Mouse (Mus musculus) layer of hippocampus, postnatal 36 days (tissue): ENCODE results near the gene Hccs. TPM values are rescaled to one million over a fixed set of nuclear protein-coding genes. Genes with fewer than 3 reads are reported as not detected.
"Not testable (repeated sequence)": the region's sequence is repeated elsewhere in the genome, so short reads cannot be mapped to it uniquely, and the experiment has no call there.

Source experiments
- DNase-seq, 2 experiments: peaks; one replicate each; pipeline ENCODE4 v3.0.0; 2022
- total RNA-seq, 2 experiments: library from RNA; stranded (reverse); gene quantifications; 2 replicates each; pipeline ENCODE4 v1.2.3; 2021

Hccs gene
- 10 to 100 TPM; 21.5 to 23.0 TPM for total RNA-seq

- DNase-seq, result peak; percentile 83 to 86
Observed at GRCm38 (mm10) chrX:169319945-169320667, at the start of gene Hccs. Hccs (minus strand) TSS chrX:169320372.

- DNase-seq, result no peak
Observed at GRCm38 (mm10) chrX:169357146-169357772, 37.1 kb upstream of the Hccs start.

DNA sequence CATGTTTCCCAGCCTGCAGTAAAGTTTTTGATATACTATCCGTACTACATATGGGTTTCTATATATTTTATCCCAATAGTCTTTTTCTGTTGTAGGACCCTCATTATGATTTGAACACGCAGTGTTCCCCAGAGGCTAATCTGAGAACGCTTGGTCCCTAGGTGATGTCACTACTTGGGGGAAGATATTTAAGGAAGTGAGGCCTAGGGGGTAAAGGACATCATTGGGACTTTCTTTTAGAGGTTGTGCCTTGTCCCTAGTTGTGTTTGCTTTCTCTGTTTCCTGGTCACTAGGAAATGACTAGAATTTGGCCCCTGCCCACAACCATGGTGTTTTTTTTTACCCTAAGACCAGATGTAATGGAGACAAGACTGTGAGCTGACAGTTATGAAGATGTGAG lies 18.0 kb upstream of the Hccs start:
- DNase-seq, result no peak

GRCm38 (mm10) chrX:169337559-169337958 lies 17.4 kb upstream of the Hccs start:
- DNase-seq, result no peak

DNA sequence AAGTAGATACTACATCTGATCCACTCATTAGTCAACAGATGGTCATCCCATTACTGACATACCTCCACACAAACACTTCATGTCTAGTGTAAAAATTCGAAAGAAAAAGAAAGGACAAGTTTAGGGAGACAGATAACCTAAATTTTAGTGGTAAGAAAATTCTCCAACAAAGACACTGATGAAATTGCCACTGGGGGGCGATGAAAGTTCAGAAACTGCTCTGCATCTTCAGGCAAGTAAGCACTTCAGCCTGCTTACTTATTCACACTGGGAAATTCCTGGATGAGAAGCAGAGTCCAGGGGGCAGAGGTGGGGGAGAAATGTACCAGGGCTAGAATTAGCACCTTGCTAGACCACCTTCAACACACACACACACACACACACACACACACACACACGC lies 12.1 kb upstream of the Hccs start:
- DNase-seq, result peak; percentile 18 to 21

GRCm38 (mm10) chrX:169325929-169326595 lies 5.9 kb upstream of the Hccs start:
- DNase-seq, result no peak

DNA sequence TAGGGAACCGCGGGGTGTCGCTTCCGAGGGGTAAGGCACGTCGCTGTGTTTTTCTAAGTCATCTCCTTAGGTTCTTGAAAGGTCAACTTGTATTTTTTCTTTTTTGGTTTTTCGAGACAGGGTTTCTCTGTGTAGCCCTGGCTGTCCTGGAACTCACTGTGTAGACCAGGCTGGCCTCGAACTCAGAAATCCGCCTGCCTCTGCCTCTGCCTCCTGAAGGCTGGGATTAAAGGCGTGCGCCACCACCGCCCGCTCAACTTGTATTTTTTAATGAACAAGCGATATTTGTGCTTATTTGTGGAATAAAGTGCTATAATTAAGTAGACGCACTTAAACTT lies 465 bp upstream of the Hccs start:
- not testable (repeated sequence) for DNase-seq

DNA sequence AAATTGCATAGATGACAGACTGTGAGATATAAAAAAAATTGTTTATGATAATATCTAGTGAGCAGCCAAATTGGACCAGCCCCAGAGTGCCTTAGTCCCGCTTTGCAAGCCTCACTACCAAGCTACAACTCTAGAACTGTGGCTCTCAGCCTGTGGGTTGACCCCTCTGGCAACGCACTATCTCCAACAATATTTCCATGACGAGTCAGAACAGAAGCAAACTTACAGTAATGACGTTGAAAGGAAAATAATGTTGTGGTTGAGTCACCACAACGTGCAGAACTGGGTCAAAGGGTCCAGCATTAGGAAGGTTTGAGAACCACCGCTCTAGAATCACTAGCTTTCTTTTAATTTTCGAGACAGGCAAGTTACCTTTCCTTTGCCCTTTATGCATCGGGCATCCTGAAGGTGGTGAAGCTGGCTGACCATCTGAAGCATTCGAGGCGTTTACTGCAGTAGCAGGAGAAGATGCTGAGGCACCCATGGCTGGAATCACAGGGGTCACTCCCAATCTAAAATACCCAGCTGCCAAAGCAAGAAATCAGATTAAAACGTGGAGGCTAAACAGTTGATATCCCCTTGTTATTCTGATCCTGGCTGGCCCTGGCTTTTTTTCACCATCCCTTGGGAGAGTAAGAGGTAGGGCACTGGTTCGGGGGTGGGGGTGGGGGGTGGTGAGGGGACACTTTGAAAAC lies 959 bp downstream of the Hccs start:
- no peak for DNase-seq

GRCm38 (mm10) chrX:169308559-169308958 lies 11.6 kb downstream of the Hccs start:
- no peak for DNase-seq

- DNase-seq, result no peak
Observed at GRCm38 (mm10) chrX:169303945-169304344, 16.2 kb downstream of the Hccs start.

DNA sequence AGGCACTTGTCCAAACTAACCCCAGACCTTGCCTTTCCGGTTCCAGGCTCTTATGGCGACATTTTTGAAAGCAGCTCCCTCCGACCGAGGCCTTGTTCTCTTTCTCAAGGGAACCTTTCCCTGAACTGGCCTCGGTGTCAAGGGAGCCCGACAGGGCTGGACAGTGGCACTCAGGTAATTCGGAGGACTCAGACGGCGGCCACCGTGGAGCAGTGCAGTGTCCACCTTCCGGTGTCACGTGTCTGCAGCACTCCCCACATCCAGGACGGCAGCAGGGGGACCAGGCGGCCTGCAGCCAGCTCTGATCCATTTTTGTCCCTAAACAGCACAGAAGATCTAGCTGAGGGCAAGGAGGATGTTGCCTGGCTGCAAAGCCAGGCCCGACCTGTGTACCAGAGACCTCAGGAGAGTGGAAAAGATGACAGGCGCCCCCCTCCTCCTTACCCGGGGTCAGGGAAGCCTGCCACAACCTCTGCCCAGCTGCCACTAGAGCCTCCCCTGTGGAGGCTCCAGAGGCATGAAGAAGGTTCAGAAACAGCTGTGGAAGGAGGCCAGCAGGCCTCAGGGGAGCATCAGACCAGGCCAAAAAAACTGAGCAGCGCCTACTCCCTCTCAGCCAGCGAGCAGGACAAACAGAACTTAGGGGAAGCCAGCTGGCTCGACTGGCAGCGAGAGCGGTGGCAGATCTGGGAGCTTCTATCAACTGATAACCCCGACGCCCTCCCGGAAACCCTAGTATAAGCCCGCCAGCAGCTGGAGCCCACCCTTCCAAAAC lies 17.7 kb downstream of the Hccs start:
- DNase-seq, result no peak

DNA sequence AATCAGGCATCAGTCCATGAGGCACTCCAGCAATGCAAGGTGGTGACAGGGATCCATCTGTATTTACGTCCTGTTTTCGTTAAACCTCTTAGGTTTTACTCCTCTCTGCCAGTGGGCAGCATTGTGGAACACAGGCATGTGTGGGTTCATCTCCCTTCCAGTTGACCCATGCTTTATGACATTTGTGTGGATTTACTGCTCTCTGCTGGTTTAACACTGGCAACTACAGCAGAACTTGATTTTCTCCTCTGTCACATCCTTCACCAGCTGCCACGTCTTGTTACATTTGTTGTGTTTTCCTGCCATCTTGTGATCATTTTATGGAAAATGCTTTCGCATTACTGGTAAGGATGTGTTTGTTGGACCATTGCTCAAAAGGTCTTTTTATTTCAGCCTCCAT lies 20.6 kb downstream of the Hccs start:
- DNase-seq, result no peak

DNA sequence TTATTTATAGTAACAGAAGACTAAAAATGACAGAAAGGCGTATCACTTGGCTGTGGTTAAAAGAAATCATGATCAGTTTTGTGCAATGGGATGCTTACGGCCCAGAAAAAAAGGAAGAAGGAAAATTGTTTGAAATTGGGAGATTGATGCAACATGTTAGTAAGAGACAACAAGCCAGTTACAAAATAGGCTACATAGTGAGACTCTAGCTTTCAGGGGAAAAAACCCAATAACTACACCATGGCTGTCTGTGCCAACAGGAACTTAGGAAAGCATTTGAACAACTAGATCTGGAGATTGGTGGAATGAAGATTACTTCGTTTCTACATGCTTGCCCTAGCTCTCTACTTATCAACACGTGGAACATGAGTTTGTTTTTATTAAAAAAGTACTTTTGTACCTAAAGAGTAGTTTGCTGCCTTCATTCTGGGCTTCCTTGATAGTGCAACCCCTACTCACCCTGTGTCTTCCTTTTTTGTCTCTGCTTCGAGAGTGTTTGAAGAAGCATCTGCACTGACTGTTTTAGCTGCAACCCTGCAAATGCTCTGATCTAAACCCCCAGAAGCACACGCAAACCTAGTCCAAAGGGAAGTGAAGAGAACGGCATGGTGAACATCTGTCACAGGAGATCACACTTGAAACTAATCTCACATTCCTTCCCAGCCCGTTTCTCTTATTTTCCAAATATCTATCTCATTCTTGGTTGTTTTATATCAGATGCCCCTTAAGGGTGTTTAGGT lies 56.6 kb downstream of the Hccs start:
- DNase-seq, result no peak

DNA sequence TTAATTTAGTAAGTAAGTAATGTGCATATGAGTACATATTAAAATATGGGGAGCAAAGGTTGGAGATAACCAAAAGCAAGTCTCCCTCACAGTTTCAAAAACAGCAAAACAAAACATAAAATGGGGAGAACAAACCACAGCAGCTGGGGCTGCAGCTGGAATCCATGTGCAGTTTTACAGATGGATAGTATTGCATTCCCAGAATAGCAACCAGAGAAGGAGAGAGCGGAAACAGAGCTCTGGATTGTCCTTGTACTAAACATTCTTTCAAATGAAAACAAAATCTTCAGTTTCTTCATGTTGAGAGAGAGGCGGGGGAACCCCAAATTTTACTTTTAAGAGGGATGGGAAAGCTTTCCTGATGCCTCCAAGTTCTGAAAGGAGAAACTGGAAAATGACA lies 58.0 kb downstream of the Hccs start:
- DNase-seq, result no peak

DNA sequence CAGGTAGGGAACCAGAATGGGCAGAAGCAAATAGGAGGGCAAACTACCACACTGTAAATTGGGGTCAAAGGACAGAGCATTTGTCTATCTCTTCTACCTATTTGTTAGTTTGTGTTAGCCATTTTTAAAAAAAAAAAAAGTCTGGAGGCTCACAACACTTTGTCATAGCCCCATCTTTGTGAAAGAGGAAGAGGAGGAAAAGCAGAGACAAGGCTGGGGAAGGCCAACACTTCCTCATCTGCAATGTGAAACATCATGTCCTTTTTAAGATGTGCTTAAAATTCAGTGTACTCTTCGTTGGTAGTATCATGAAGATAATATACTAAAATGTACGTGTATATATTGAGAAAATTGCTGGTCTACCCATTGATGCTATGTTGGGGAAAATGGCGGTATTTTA lies 59.1 kb downstream of the Hccs start:
- DNase-seq, result no peak

DNA sequence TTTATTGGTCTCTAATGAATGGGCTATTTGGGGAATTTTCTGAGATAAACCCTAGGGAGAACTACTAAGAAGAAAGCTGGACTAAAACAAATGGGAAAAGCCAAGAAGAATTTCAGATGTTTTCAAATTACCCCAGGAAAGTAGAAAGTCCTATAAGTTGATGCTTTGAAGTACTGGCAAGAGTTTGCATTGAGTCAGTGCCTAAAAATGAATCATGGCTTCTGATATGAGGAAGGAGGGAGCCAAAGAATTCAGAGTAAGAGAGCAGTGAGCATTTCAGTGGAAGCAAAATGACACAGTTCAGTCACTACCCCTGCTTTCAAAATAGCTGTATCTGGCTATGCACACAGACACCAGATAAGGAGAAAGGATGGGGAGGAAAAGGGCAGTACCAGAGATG lies 63.4 kb downstream of the Hccs start:
- DNase-seq, result no peak

GRCm38 (mm10) chrX:169255915-169256314 lies 64.3 kb downstream of the Hccs start:
- no peak for DNase-seq

DNA sequence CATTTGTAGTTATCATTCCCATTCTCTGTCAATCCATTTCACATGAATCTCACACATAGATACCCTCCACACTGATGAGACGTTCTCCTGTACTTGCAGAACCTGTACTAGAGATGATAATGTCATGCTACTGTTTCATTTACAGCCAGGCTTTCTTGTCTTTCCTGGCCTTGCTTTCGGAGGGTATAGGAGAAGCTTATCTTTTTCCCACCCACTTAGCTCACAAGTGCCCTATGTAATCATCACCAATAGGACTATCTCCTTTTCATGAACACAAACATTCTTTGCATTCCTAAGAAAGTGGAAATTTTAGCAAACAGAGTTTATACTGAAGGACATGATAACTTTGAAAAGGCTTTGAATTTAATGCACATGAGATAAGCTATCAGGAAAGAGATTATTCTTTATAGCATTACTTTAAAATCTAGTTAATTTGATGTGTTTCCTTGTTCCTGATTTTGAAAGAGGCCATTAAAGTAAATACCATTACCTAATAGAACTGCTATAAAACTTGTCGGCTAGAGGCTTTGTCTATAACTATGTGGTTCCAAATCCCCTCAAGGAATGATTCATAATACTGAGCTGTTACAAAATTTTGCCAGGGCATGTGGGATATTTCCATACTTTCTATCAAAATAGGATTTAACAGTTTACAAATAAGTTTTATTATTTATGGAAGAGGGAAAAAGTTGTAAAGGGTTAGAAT lies 97.7 kb downstream of the Hccs start:
- no peak for DNase-seq

DNA sequence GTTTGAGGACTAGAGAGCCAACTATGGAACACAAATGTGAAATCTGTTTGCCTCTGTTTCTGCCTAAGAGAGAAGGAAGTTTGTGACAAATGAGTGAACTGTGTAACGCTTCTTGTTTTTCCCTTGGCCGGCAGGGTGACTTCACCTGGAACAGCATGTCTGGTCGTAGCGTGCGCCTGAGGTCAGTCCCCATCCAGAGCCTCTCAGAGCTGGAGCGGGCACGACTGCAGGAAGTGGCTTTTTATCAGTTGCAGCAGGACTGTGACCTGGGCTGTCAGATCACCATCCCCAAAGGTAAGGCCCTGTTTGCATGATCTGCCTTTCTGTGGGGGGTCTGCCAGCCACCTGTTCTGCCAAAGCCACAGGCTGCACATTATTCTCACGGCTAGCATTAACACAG lies 100.1 kb downstream of the Hccs start:
- no peak for DNase-seq

GRCm38 (mm10) chrX:169210019-169210418 lies 110.2 kb downstream of the Hccs start:
- no peak for DNase-seq
